Mouse (Mus musculus) MEL (cell line): ENCODE measurements at regions not wholly inside any gene's neighbourhood (a gene's known extent, or its start where the extent isn't known, plus 50 kb on each side); places are given as distances from the start of the nearest gene placed in this dataset.

Source experiments
- BHLHE40 ChIP-seq: IDR thresholded peaks from 2 replicates; pipeline ENCODE4 v1.6.1; 2012; ENCODE audit warnings: low read depth, mild to moderate bottlenecking, inconsistent platforms, low read length, improper control_type of control experiment, borderline replicate concordance
- CHD2 ChIP-seq: IDR thresholded peaks from 2 replicates; pipeline ENCODE4 v1.6.1; 2011; ENCODE audit warnings: low read length, improper control_type of control experiment
- CTCF ChIP-seq, 3 experiments: IDR thresholded peaks in 2 of 3; conservative IDR thresholded peaks in 1 of 3; 2 replicates each; pipeline ENCODE4 v1.5.1; 2011 to 2012; ENCODE audit warnings: low read length in 3 of 3, low read depth in 2 of 3, mild to moderate bottlenecking in 2 of 3, improper control_type of control experiment in 1 of 3, inconsistent platforms in 1 of 3, mixed read lengths in 1 of 3, moderate library complexity in 1 of 3; ENCODE audit not compliant: control insufficient read depth in 1 of 3, insufficient read depth in 1 of 3, poor library complexity in 1 of 3, severe bottlenecking in 1 of 3
- ETS1 ChIP-seq: IDR thresholded peaks from 2 replicates; pipeline ENCODE4 v1.6.1; 2012; ENCODE audit warnings: low read depth, mild to moderate bottlenecking, inconsistent platforms, low read length, improper control_type of control experiment, moderate library complexity
- GATA1 ChIP-seq: IDR thresholded peaks from 2 replicates; pipeline ENCODE4 v1.6.1; 2011; ENCODE audit warnings: low read depth, low read length, improper control_type of control experiment
- JUND ChIP-seq: IDR thresholded peaks from 2 replicates; pipeline ENCODE4 v1.6.1; 2011; ENCODE audit warnings: low read depth, mild to moderate bottlenecking, improper control_type of control experiment, low read length
- MAX ChIP-seq: IDR thresholded peaks from 2 replicates; pipeline ENCODE4 v1.6.1; 2011; ENCODE audit warnings: low read length, improper control_type of control experiment
- MYC ChIP-seq: IDR thresholded peaks from 2 replicates; pipeline ENCODE4 v1.6.1; 2011; ENCODE audit warnings: low read depth, mild to moderate bottlenecking, low read length, improper control_type of control experiment, moderate library complexity
- NELFE ChIP-seq: IDR thresholded peaks from 2 replicates; pipeline ENCODE4 v1.6.1; 2011; ENCODE audit warnings: low read depth, low read length, improper control_type of control experiment
- POLR2A ChIP-seq, 2 experiments: IDR thresholded peaks; 2 replicates each; pipeline ENCODE4 v1.6.1; 2011 to 2012; ENCODE audit warnings: low read length in 2 of 2, mild to moderate bottlenecking in 2 of 2, control low read depth in 1 of 2, improper control_type of control experiment in 1 of 2, low read depth in 1 of 2, moderate library complexity in 1 of 2; ENCODE audit not compliant: control insufficient read depth in 1 of 2, insufficient read depth in 1 of 2, poor library complexity in 1 of 2
- TAL1 ChIP-seq: IDR thresholded peaks from 2 replicates; pipeline ENCODE4 v1.6.1; 2012; ENCODE audit warnings: mild to moderate bottlenecking, inconsistent platforms, low read length, moderate library complexity, mixed read lengths
- USF1 ChIP-seq: IDR thresholded peaks from 2 replicates; pipeline ENCODE4 v1.6.1; 2014; ENCODE audit warnings: low read depth, mild to moderate bottlenecking, inconsistent platforms, low read length, improper control_type of control experiment, moderate library complexity
- USF2 ChIP-seq, 2 experiments: IDR thresholded peaks; 2 replicates each; pipeline ENCODE4 v1.6.1; 2011 to 2012; ENCODE audit warnings: improper control_type of control experiment in 2 of 2, low read length in 2 of 2, borderline replicate concordance in 1 of 2, inconsistent platforms in 1 of 2, low read depth in 1 of 2, mild to moderate bottlenecking in 1 of 2; ENCODE audit not compliant: insufficient read depth in 1 of 2

DNA sequence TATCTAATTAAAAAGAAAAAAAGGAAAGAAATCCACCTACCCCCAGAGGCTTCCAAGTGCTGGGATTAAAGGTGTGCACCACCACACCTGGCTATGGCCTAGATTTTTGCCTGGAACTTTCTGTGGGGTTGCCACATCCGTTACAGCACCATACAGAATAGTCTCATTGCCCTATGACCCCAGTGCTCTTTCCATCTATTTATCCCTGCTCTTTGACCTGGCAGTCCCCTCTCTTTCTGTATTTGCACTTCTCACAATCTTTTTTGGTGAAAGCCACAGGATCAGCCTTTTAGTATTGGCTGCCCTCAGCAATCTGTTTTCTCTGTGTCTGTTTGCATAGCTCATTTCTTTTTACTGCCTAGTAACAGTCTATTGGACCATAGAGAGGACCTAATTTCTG lies 197.9 kb upstream of the Bcor start:
- no peak for TF ChIP-seq USF1
- no peak for TF ChIP-seq CTCF (IDR thresholded peaks at IDR 0.05 in 2 of 3, conservative IDR thresholded peaks at IDR 0.05 in 1 of 3; ENCODE audit: control insufficient read depth in 1 of 3, insufficient read depth in 1 of 3, low read depth in 2 of 3, low read length in 3 of 3, poor library complexity in 1 of 3, severe bottlenecking in 1 of 3)
- no peak for TF ChIP-seq MAX
- TF ChIP-seq NELFE: no peak
- TF ChIP-seq JUND: no peak
- TF ChIP-seq POLR2A (IDR thresholded peaks at IDR 0.05; ENCODE audit: control insufficient read depth in 1 of 2, insufficient read depth in 1 of 2, low read depth in 1 of 2, low read length in 2 of 2, poor library complexity in 1 of 2): no peak
- no peak for TF ChIP-seq USF2 (IDR thresholded peaks at IDR 0.05; ENCODE audit: borderline replicate concordance in 1 of 2, insufficient read depth in 1 of 2, low read depth in 1 of 2, low read length in 2 of 2)
- TF ChIP-seq GATA1: no peak
- no peak for TF ChIP-seq CHD2
- no peak for TF ChIP-seq ETS1
- TF ChIP-seq TAL1: no peak
- TF ChIP-seq BHLHE40: no peak
- TF ChIP-seq MYC: no peak
